Mouse (Mus musculus) right cerebral cortex, postnatal 36 days (tissue): ENCODE results near the gene Emcn.

Experiments used
- DNase-seq, 2 experiments: peaks; one replicate each; pipeline ENCODE4 v3.0.0; 2022; ENCODE audit warnings: low spot score in 2 of 2, mixed read lengths in 1 of 2

Emcn gene

GRCm38 (mm10) chr3:137395588-137395987 is 54.7 kb downstream of the Emcn start:
- no peak for DNase-seq

- DNase-seq, result peak; percentile 69 to 81
Observed at GRCm38 (mm10) chr3:137415451-137416086, 74.7 kb downstream of the Emcn start.

GRCm38 (mm10) chr3:137418636-137419035 is 77.8 kb downstream of the Emcn start:
- no peak for DNase-seq

GRCm38 (mm10) chr3:137429516-137429915 is 88.6 kb downstream of the Emcn start:
- peak in 1 of 2 experiments; percentile 17 for DNase-seq

- no peak for DNase-seq
Observed at GRCm38 (mm10) chr3:137464902-137465629, 124.2 kb downstream of the Emcn start.

- no peak for DNase-seq
Observed at GRCm38 (mm10) chr3:137465953-137466352, 125.1 kb downstream of the Emcn start.

- no peak for DNase-seq
Observed at GRCm38 (mm10) chr3:137466766-137467165, 125.9 kb downstream of the Emcn start.

- no peak for DNase-seq
Observed at GRCm38 (mm10) chr3:137467386-137467785, 126.5 kb downstream of the Emcn start.

GRCm38 (mm10) chr3:137472145-137472544 is 131.3 kb downstream of the Emcn start:
- DNase-seq, result no peak

- DNase-seq, result no peak
Observed at GRCm38 (mm10) chr3:137479761-137480339, 139.0 kb downstream of the Emcn start.

- no peak for DNase-seq
Observed at GRCm38 (mm10) chr3:137481157-137481556, 140.3 kb downstream of the Emcn start.
